Mouse (Mus musculus) lung, embryonic 14.5 days (tissue): ENCODE data around the gene Kcnma1. TPM values are rescaled to one million over a fixed set of nuclear protein-coding genes. Genes with fewer than 3 reads are reported as not detected.

ENCODE experiments used
- ATAC-seq: fragments of 200-750 bp; cut with Nextera tagmentation; 2 replicates; pipeline ENCODE4 v1.8.0; 2017; ENCODE audit warnings: mild to moderate bottlenecking, moderate TSS enrichment, moderate library complexity; ENCODE audit not compliant: insufficient read depth
- DNase-seq: peaks from one replicate; pipeline ENCODE4 v3.0.0-alpha.2; 2015
- H3K27ac ChIP-seq: fragments of 300-500 bp; sonication (generic); 2 replicates; pipeline ENCODE4 v1.5.1; 2014; ENCODE audit warnings: low read depth, mild to moderate bottlenecking, moderate library complexity
- H3K27me3 ChIP-seq: fragments of 300-500 bp; sonication (generic); 2 replicates; pipeline ENCODE4 v1.6.1; 2014; ENCODE audit warnings: low read length, control low read depth; ENCODE audit not compliant: insufficient read depth
- H3K36me3 ChIP-seq: fragments of 300-500 bp; sonication (generic); 2 replicates; pipeline ENCODE4 v1.6.1; 2014; ENCODE audit warnings: control low read depth; ENCODE audit not compliant: insufficient read depth
- H3K4me1 ChIP-seq: fragments of 300-500 bp; sonication (generic); 2 replicates; pipeline ENCODE4 v1.6.1; 2014; ENCODE audit warnings: antibody characterized with exemption, control low read depth; ENCODE audit not compliant: insufficient read depth
- H3K4me2 ChIP-seq: fragments of 300-500 bp; sonication (generic); 2 replicates; pipeline ENCODE4 v1.6.1; 2014; ENCODE audit warnings: mild to moderate bottlenecking
- H3K4me3 ChIP-seq: fragments of 300-500 bp; sonication (generic); 2 replicates; pipeline ENCODE4 v1.5.1; 2014; ENCODE audit warnings: low read depth, low read length
- H3K9ac ChIP-seq: fragments of 300-500 bp; sonication (generic); 2 replicates; pipeline ENCODE4 v1.6.1; 2014
- H3K9me3 ChIP-seq: fragments of 300-500 bp; sonication (generic); 2 replicates; pipeline ENCODE4 v1.6.1; 2016; ENCODE audit warnings: low read depth, low read length, control low read depth
- CTCF ChIP-seq: IDR thresholded peaks from 2 replicates; pipeline ENCODE4 v1.5.1; 2016; ENCODE audit warnings: antibody characterized with exemption, low read depth
- WGBS: fragments of 180-500 bp; shearing (Covaris S2); extraction: QIAGEN DNeasy Blood & Tissue Kit; methylation state at CpG from one replicate; pipeline ENCODE4 v1.1.7; 2014; 5-methylcytosine and 5-hydroxymethylcytosine counted together
- polyA plus RNA-seq: library from polyadenylated mRNA; unstranded; fragments of >200 nt; fragmentation: Nextera tagmentation; extraction: Ambion mirVana; gene quantifications from 2 replicates; pipeline ENCODE4 v1.2.1, GENCODE M21; 2014

The Kcnma1 gene
- polyA plus RNA-seq, 1 experiment from 2014 or later: 1.5 TPM

- DNase-seq (no peak), ATAC-seq (no peak)
- 86% methylated on average over 3 of the region's 3 CpGs for WGBS
- Histone ChIP-seq H3K9ac (no peak overlapping the region), H3K27ac (no peak overlapping the region), H3K36me3 (no peaks in the 10 kb centered on the region), H3K9me3 (no peaks in the 10 kb centered on the region), H3K4me3 (no peak overlapping the region), H3K4me1 (no peaks in the 10 kb centered on the region), H3K4me2 (no peak overlapping the region), H3K27me3 (no peaks in the 10 kb centered on the region)
- TF ChIP-seq CTCF: no peak
Measured at GRCm38 (mm10) chr14:23565931-23566330, 448.4 kb downstream of the Kcnma1 start.

GRCm38 (mm10) chr14:23564474-23564873 lies 449.8 kb downstream of the Kcnma1 start:
- Histone ChIP-seq H3K9ac (no peak overlapping the region), H3K4me3 (no peak overlapping the region), H3K36me3 (no peaks in the 10 kb centered on the region), H3K27ac (no peak overlapping the region), H3K27me3 (no peaks in the 10 kb centered on the region), H3K4me2 (no peak overlapping the region), H3K9me3 (no peaks in the 10 kb centered on the region), H3K4me1 (no peaks in the 10 kb centered on the region)
- no peak for ATAC-seq
- 53% methylated on average over 7 of the region's 7 CpGs for WGBS
- DNase-seq: no peak
- no peak for TF ChIP-seq CTCF

DNA sequence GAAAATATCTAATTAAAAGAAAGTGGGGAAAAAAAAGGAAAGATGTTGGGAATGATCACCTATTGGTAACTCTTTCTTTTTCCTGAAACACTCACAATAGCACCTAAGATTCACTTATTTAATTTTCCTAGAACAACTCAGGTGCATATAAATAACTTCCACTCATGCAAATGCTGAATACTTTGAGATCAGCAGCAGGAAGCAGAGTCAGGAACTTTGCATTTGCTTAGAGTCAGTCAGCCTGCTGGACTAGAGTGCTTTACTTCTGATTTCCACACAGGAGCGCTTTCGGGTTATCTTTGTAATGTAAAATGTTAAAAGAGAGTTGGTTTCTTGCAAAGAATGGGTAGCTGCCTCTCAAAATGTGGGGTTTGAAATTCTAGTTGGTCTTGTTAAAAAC lies 451.1 kb downstream of the Kcnma1 start:
- Histone ChIP-seq H3K4me1 (no peaks in the 10 kb centered on the region), H3K4me2 (no peak overlapping the region), H3K27ac (no peak overlapping the region), H3K36me3 (no peaks in the 10 kb centered on the region), H3K9ac (no peak overlapping the region), H3K9me3 (no peaks in the 10 kb centered on the region), H3K27me3 (no peaks in the 10 kb centered on the region), H3K4me3 (no peak overlapping the region)
- DNase-seq: no peak
- ATAC-seq: no peak
- TF ChIP-seq CTCF: no peak
- WGBS: 76% methylated on average over 2 of the region's 2 CpGs

DNA sequence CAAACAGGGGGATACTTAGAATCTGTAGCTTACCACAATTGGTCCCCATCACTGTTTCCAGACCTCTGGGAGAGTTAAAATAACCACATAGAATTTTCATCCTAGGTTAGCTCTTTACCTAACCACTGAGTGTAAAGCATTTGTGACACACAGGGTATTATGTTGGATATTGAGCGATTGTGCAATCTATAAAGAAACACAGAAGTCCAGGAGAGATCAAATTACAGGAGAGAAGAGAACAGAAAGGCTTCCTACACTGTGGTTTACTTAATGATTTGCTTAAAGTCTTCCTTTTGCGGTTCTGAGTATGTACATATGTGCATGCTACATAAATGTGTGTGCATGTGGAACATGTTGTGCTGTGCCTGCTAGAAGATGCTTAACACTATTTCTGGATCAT lies 458.6 kb downstream of the Kcnma1 start:
- Histone ChIP-seq H3K27me3 (no peaks in the 10 kb centered on the region), H3K27ac (no peak overlapping the region), H3K4me3 (no peak overlapping the region), H3K9me3 (no peaks in the 10 kb centered on the region), H3K36me3 (no peaks in the 10 kb centered on the region), H3K4me2 (no peak overlapping the region), H3K4me1 (no peaks in the 10 kb centered on the region), H3K9ac (no peak overlapping the region)
- no peak for ATAC-seq
- WGBS: 45% methylated on average over 2 of the region's 2 CpGs
- no peak for TF ChIP-seq CTCF
- no peak for DNase-seq

GRCm38 (mm10) chr14:23552252-23552974 lies 461.9 kb downstream of the Kcnma1 start:
- H3K27me3 ChIP-seq: no peaks in the 10 kb centered on the region
- no peak overlapping the region for H3K4me3 ChIP-seq
- DNase-seq: no peak
- H3K4me1 ChIP-seq: no peaks in the 10 kb centered on the region
- H3K4me2 ChIP-seq: no peak overlapping the region
- WGBS: 30% methylated on average over 5 of the region's 5 CpGs
- no peaks in the 10 kb centered on the region for H3K9me3 ChIP-seq
- no peaks in the 10 kb centered on the region for H3K36me3 ChIP-seq
- H3K27ac ChIP-seq: no peak overlapping the region
- TF ChIP-seq CTCF: no peak
- no peak for ATAC-seq
- no peak overlapping the region for H3K9ac ChIP-seq

DNA sequence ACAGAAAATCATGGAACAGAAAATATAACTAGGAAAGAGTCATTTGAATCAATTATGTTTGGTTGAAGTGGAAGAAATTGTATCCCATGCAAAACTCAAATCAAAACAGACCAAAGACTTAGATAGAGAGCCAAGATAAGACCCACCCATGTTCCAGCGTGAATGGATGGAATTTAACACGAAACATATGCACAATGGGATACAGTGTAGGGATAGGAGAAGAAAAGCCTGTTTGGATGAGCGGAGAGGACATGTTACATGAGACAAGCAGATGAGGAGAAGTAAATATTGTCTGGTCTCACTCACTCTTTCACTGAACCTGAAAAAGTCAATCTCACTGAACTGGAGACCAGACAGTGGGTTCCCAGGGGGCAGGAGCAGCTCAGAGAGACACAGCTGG lies 463.8 kb downstream of the Kcnma1 start:
- H3K36me3 ChIP-seq: no peaks in the 10 kb centered on the region
- no peak for DNase-seq
- no peak overlapping the region for H3K27ac ChIP-seq
- H3K9ac ChIP-seq: no peak overlapping the region
- ATAC-seq: no peak
- H3K4me2 ChIP-seq: no peak overlapping the region
- no peak overlapping the region for H3K4me3 ChIP-seq
- TF ChIP-seq CTCF: no peak
- no peaks in the 10 kb centered on the region for H3K9me3 ChIP-seq
- H3K4me1 ChIP-seq: no peaks in the 10 kb centered on the region
- no peaks in the 10 kb centered on the region for H3K27me3 ChIP-seq
- 71% methylated on average over 3 of the region's 3 CpGs for WGBS

DNA sequence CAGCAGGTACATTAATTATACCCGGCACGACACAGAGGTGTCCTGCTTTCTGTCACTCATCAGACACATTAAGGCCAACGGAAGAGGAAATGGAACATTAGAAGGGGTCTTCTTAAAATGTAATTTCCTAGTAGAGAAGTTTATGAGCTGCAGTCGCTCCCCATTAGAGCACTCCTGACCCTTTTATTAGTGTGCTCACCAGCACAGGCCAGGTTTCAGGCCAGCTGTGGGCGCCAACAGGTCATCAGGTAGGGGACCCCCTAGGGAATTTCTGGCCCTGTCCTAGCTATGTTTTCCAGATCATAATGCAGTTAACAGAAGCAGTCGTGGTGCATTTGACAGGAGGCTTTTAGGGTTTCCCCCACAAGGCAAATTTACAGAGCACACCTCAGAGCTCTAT lies 472.2 kb downstream of the Kcnma1 start:
- 78% methylated on average over 6 of the region's 6 CpGs for WGBS
- DNase-seq (no peak), ATAC-seq (no peak)
- Histone ChIP-seq H3K27me3 (no peaks in the 10 kb centered on the region), H3K36me3 (no peaks in the 10 kb centered on the region), H3K9ac (no peak overlapping the region), H3K4me1 (no peaks in the 10 kb centered on the region), H3K4me3 (no peak overlapping the region), H3K4me2 (no peak overlapping the region), H3K9me3 (no peaks in the 10 kb centered on the region; the same call in 1 of the 2 replicates), H3K27ac (no peak overlapping the region)
- no peak for TF ChIP-seq CTCF

- H3K4me3 ChIP-seq: no peak overlapping the region
- no peaks in the 10 kb centered on the region for H3K4me1 ChIP-seq
- no peak overlapping the region for H3K9ac ChIP-seq
- 89% methylated on average over 3 of the region's 3 CpGs for WGBS
- no peak for TF ChIP-seq CTCF
- DNase-seq: no peak
- no peak overlapping the region for H3K4me2 ChIP-seq
- H3K27ac ChIP-seq: no peak overlapping the region
- H3K9me3 ChIP-seq: no peaks in the 10 kb centered on the region; the same call in 1 of the 2 replicates
- ATAC-seq: no peak
- H3K27me3 ChIP-seq: no peaks in the 10 kb centered on the region
- no peaks in the 10 kb centered on the region for H3K36me3 ChIP-seq
Measured at GRCm38 (mm10) chr14:23539621-23540020, 474.7 kb downstream of the Kcnma1 start.
